Mouse (Mus musculus): ENCODE data around the gene Ehhadh. TPM values are rescaled to one million over a fixed set of nuclear protein-coding genes. Genes with fewer than 3 reads are reported as not detected.
"Not testable (repeated sequence)": the region's sequence is repeated elsewhere in the genome, so short reads cannot be mapped to it uniquely, and the experiment has no call there.

Ehhadh gene
- total RNA-seq, 2 experiments from 2014 or later: 5.7 to 6.8 TPM

DNA sequence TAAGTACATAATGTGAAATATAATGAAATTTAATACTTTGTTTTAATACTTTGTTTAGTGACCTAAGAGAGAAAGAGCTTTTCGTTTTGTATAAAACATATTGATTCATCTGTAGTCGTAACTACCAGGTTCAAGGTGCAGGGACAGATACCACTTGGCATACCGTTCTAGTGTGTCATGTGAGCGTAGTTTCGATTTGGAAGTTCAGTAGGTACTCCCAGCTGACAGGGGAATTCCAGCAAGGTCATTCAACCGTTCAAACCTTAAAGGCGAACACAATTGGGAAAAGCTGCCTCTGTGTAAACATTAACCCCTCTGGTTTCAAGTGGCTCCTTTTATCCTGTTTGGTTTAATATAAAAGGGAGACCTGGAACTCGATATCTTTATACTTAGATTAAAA is 31.0 kb upstream of the Ehhadh start:
- intact Hi-C loops (cut with DNase I): no loop called here
- no peak for DNase-seq
- H3K27ac ChIP-seq: peak overlapping the region; percentile 46; the same call in 1 of the 2 replicates
- peak overlapping the region; percentile 56 for H3K4me3 ChIP-seq
- no peak for TF ChIP-seq CTCF (IDR thresholded peaks at IDR 0.05)

GRCm38 (mm10) chr16:21818132-21818531 is 30.5 kb upstream of the Ehhadh start:
- intact Hi-C loops (cut with DNase I): no loop called here
- Histone ChIP-seq H3K27ac (peak overlapping the region; percentile 46; the same call in 1 of the 2 replicates), H3K4me3 (peak overlapping the region; percentile 56)
- peak; percentile 51 for DNase-seq
- TF ChIP-seq CTCF (IDR thresholded peaks at IDR 0.05): no peak

GRCm38 (mm10) chr16:21815669-21816010 is 28.0 kb upstream of the Ehhadh start:
- H3K27ac ChIP-seq: no peak overlapping the region
- intact Hi-C loops (cut with DNase I): loop anchor here (1.0 kb wide), 1 partner anchor 47 kb away; no protein-coding TSS in a partner anchor

GRCm38 (mm10) chr16:21814861-21815668 is 27.5 kb upstream of the Ehhadh start:
- H3K27ac ChIP-seq: peak overlapping the region; percentile 79
- intact Hi-C loops (cut with DNase I): loop anchor here (1.0 kb wide), 1 partner anchor 47 kb away; no protein-coding TSS in a partner anchor
- H3K4me3 ChIP-seq: peak overlapping the region; percentile 72
- DNase-seq: peak; percentile 19
- peak; percentile 90; the same call in 1 of the 2 replicates for TF ChIP-seq CTCF (IDR thresholded peaks at IDR 0.05)

More at GRCm38 (mm10) chr16:21815669-21816010, 28.0 kb upstream of the Ehhadh start:
- no peak for TF ChIP-seq CTCF (IDR thresholded peaks at IDR 0.05)
- no peak for DNase-seq
- H3K4me3 ChIP-seq: peak overlapping the region; percentile 72

- no peak overlapping the region for H3K27ac ChIP-seq
- intact Hi-C loops (cut with DNase I): no loop called here
- no peak for DNase-seq
- TF ChIP-seq CTCF (IDR thresholded peaks at IDR 0.05): no peak
- no peak overlapping the region for H3K4me3 ChIP-seq
Measured at GRCm38 (mm10) chr16:21813164-21813834, 25.7 kb upstream of the Ehhadh start.

- DNase-seq; H3K4me3 ChIP-seq; intact Hi-C loops (cut with DNase I); H3K27ac ChIP-seq: not testable (repeated sequence)
Measured at GRCm38 (mm10) chr16:21807786-21808185, 20.2 kb upstream of the Ehhadh start.

DNA sequence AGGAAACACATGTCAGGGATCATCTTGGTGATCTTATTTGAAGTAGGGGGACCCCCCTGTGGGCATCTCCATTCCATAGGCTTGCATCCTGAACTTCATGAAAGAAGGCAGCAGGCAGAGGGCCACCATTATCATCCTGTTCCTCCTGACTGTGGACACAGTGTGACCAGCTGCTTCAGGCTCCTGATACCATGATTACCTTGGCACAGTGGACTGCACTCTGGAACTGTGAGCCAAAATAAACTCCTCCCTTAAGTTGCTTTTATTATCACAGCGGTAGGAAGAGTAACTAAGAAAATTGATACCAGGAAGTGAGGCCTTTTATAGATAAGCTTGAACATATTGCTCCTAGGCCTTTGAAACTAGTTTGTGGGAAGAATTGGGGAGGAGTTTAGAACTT is 19.3 kb upstream of the Ehhadh start:
- no peak overlapping the region for H3K4me3 ChIP-seq
- TF ChIP-seq CTCF (IDR thresholded peaks at IDR 0.05): no peak
- no peak overlapping the region for H3K27ac ChIP-seq
- intact Hi-C loops (cut with DNase I): no loop called here
- DNase-seq: no peak

DNA sequence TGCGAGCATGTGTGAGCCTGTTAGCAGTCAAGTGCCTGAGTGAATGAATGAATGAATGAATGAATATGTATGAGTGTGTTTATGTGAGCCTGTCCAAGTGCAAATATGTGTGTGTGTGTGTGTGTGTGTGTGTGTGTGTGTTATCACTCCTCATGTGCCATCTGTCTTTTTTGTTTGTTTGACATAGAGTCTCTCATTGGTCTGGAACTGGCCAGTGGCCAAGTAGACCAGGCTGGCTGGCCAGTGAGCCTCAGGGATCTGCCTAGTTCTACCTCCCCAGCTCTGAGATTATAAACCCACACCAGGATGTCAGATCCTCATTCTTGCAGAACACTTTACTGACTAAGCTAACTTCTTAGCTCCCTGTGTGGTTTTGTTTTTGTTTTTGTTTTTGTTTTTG is 16.7 kb upstream of the Ehhadh start:
- TF ChIP-seq CTCF (IDR thresholded peaks at IDR 0.05): no peak
- no peak for DNase-seq
- intact Hi-C loops (cut with DNase I): no loop called here
- Histone ChIP-seq H3K27ac (no peak overlapping the region), H3K4me3 (no peak overlapping the region)

DNA sequence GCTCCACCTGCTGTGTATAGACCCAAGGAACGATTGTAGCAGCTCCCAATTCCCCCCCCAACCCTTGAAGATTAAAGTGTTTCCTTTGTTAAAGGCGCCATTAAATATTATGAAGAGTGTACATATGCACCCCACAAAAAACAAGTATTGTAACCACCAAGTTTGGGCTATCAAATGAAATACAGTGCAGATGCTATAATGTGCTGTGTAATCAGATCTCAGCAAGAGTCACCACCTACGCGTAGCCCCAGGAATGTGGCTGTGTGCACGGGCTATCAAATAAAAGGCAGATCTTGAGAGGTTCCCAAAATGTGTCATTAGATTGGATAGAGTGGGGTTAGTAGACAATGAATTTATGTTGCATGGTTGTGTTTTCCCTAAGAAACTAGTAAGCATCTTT is 7.5 kb upstream of the Ehhadh start:
- intact Hi-C loops (cut with DNase I): no loop called here
- peak overlapping the region; percentile 99; the same call in 1 of the 2 replicates for H3K27ac ChIP-seq
- no peak for TF ChIP-seq CTCF (IDR thresholded peaks at IDR 0.05)

GRCm38 (mm10) chr16:21794697-21795045 is 7.1 kb upstream of the Ehhadh start:
- intact Hi-C loops (cut with DNase I): no loop called here
- peak overlapping the region; percentile 99 for H3K27ac ChIP-seq
- TF ChIP-seq CTCF (IDR thresholded peaks at IDR 0.05): no peak
- DNase-seq: no peak
- H3K4me3 ChIP-seq: peak overlapping the region; percentile 96

More for the DNA sequence above, 7.5 kb upstream of the Ehhadh start:
- DNase-seq: no peak
- peak overlapping the region; percentile 96 for H3K4me3 ChIP-seq

DNA sequence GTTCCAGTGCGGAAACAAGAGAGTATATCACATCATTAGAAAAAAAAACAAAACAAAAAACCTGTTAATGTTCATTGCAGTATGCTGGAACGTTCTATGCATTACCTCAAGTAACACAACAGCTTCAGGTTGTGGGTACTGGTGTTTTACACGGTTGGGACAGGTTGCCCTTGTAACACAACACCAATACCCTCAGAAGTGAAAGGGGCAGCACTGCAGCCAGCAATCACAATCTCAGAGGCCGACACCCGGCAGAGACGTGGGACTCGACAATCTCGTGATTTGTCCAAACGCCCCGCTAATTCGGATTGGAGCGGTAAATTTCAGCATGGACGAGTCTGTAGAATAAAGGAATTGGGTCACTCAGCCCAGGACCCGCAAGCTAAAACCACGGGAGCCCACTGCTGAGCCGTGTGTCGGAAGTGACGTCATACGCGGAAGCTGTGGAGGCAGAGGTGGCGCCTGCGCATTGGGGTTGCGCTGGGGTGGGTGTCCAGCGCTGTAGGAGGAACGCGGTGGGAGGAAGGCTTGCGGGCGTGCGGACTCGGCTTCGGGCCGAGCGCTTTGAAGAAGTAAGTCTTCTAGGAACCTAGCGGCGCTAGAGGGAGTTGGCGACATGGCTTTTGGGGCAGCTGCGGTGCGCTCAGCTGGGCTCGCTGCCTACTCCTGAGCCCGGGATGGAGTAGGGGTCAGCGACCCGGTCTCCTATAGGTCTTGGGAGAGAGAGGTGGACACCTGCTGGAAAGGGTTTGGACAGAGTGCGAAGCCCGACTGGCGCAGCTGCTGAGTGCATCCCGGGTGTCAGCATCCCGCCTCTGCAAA is 6.5 kb upstream of the Ehhadh start, which contains the start of gene Map3k13:
Gene Map3k13, plus strand, starts transcription at position 472 of the 822 bp plus-strand sequence.
- TF ChIP-seq CTCF (IDR thresholded peaks at IDR 0.05): no peak
- H3K27ac ChIP-seq: peak within 1 kb of the TSS; percentile 99
- H3K4me3 ChIP-seq: peak within 1 kb of the TSS; percentile 96
- intact Hi-C loops (cut with DNase I): no loop called here
- peak; percentile 97 for DNase-seq

GRCm38 (mm10) chr16:21793080-21793810 is 5.6 kb upstream of the Ehhadh start:
- Histone ChIP-seq H3K4me3 (peak overlapping the region; percentile 96), H3K27ac (peak overlapping the region; percentile 99)
- DNase-seq; intact Hi-C loops (cut with DNase I): not testable (repeated sequence)
